Mouse (Mus musculus) testis, postnatal 14 days (tissue): ENCODE measurements around the gene Creb3l4.
"Not testable (repeated sequence)": the region's sequence is repeated elsewhere in the genome, so short reads cannot be mapped to it uniquely, and the experiment has no call there.

Experiments used
- DNase-seq: peaks from one replicate; pipeline ENCODE4 v3.0.0; 2021; ENCODE audit warnings: low spot score

The Creb3l4 gene

DNA sequence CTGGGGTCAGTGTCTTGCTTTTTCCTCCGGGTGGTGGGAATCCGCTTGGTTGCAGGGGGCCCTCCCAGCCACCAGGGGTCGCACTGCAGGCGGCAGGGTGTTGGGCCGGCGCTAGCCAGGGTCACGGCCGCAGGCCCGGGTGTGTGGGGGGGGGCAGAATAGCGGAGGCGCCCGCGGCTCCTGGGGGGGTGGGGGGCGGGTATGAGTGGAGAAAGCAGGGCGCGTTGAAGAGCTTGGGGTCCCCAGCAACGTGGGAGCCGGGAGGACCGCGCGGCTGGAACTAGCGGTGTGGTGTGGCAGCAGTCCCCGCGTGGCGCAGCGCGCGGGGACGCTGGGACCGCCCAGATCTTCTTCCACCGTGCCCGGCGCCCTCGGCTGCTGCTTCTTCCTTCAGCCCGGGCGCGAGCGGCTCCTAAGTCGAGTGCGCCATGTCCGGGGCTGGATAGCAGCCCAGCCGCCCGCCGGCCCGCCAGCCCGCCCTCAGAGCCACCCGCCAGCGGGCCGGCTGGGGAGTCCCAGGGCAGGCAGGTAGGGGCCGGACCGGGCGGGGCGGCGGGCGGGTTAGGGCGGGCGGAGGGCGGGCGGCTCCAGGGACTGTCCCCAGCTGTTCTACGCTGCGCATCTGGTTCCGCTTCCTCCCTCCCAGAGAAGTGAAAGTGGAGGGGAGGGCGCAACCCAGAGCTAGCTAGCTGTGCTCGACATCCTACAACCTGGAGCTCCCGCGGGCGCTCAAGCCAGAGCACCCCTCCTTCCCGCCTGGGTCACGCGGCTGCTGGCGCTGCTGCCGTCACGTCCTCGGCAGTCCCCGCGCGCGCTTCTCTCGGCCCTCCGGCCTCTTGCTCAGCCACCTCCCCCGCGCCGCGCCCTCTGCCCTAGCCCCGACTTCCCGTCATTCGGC, 22.0 kb upstream of the Creb3l4 start, which contains the start of gene Dennd4b:
Gene Dennd4b (plus strand): TSS at position 152 of the 898 bp plus-strand sequence.
- peak; percentile 87 for DNase-seq

GRCm38 (mm10) chr3:90264687-90265033, 21.3 kb upstream of the Creb3l4 start:
- DNase-seq = no peak

DNA sequence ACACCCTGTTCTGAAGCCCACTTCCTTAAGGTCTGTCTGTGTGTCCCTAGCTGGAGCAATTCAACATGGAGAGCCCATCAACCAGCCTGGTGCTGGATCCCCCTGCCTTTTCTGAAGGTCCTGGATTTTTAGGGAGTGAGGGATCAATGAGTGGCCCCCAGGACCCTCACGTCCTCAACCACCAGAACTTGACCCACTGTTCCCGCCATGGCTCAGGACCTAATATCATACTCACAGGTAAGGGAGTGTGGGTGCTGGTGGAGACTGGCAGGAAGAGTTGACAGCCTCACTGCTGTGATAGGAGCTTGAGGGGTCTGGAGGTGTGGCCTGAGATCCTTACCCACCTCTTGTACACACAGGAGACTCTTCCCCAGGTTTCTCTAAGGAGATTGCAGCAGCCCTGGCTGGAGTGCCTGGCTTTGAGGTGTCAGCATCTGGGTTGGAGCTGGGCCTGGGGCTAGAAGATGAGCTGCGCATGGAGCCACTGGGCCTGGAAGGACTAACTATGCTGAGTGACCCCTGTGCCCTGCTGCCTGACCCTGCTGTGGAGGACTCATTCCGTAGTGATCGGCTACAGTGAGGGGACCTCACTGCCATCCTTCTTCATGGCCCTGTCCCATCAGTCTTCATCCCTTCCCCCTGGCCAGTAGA, 19.9 kb upstream of the Creb3l4 start:
- DNase-seq = no peak

DNA sequence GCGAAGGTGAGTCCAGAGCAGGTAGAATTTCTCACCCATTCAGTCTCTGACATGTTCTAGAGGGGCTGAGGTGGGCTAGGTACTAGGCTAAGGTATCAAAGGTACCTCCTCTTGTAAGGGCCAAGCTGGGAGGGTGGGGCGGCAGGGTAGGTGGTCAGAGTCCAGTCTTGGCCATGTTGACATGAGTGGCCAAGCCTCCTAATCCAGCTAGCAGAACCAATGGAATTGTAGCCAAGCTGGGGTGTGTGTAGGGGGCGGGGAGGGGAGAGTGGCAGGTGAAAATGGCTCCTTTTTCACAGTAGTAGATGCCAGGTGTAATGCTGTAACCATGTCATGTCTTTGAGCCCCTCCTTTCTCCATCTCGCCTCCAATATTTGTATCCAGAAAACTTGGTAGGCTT, 15.2 kb upstream of the Creb3l4 start:
- DNase-seq = no peak

- no peak for DNase-seq
Observed at GRCm38 (mm10) chr3:90256731-90257530, 13.6 kb upstream of the Creb3l4 start.

DNA sequence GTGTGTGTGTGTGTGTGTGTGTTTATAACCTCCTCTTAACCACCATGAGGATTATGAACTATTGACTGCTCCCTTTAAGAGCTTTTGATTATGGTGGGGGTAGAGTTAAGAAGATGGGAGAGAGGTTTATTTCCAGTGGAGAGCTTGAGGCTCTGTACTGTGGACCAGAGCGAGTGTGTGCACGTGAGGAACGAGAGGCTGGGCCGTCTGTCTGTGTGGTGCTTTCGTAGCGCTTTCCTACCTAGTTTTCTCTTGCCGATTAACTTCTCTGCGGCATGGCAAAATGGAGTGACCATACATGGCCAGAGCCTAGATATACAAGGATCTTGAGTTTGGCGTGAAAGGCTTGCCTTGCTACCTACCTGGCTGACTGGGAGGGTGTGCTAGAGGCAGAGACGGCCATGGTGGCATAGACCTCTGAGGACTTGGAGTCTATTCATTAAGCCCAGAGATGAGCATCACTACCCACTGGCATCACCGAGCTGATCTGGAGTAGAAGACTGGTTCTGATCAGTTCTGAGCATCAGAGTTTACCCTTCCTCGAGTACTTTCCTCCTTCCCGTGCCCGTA, 12.6 kb upstream of the Creb3l4 start:
- DNase-seq = no peak

GRCm38 (mm10) chr3:90255194-90255565, 11.9 kb upstream of the Creb3l4 start:
- no peak for DNase-seq

GRCm38 (mm10) chr3:90254419-90255193, 11.3 kb upstream of the Creb3l4 start:
- DNase-seq = no peak

DNA sequence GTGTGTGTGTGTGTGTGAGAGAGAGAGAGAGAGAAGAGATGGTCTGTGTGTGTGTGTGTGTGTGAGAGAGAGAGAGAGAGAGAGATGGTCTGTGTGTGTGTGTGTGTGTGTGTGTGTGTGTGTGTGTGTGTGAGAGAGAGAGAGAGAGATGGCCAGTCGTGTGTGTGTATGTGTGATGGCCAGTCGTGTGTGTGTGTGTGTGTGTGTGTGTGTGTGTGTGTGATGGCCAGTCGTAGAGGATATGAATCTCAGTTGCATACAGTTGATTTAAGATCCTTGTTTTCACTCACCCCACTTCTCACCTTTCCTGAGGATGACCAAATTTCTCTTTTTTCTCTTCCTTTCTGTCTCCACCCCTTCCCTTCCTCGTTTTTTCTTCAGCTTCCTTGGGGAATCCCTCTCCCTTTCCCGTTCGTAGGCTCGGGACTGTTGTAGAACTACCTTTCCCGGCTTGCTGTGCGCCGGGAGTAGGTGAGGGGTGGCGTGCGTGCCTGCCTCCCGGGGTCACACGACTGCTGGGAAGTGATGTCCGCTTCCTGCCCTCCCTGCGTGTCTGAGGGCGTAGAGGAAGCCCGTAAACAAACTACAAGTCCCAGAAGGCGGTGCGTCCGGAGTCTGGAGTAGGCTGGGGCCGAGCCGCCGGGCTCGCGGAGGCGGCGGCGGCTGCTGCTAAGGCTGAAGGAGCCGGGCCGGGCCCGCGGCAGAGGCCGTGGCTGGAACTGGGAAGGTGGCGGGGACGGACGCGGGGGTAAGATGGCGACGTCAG, 10.5 kb upstream of the Creb3l4 start, which contains the start of gene Crtc2:
Gene Crtc2 (plus strand): TSS at position 511 of the 766 bp plus-strand sequence.
- peak; percentile 98 for DNase-seq

DNA sequence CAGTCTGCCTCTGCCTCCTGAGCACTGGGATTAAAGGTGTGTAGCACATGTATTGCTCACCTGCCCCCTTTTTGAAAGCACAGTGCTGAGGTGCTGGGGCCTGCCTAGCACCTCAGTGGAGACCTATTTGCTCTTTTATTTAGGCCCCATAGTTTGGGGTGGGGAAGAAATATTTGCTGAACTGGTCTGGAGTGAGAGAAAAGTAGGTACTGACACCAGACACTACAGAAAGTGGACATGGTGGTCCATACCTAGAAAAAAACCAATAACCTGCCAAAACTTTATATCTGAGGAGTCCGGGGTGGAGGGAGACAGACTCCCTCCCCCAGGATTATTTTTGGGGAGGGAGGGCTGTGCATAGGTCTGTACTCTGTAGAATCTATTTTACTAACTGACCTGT, 9.9 kb upstream of the Creb3l4 start:
- not testable (repeated sequence) for DNase-seq

DNA sequence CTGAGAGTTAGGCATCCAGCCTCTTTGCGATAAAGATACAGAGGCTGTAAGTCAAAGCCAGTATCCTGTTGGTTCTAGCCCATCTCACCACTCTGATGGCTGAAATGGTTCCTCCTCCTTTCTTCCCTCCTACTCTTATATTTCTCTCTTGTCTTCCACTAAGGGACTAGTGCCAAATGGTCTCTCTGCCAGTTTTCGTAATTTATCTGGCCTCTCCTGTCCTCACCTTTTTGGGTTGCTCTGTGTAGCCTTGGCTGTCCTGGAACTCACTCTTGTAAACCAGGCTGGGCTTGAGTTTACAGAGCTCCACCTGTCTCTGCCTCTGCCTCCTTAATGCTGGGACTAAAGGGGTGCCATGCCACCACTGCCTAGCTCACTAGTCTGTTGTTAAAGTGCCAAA, 9.3 kb upstream of the Creb3l4 start:
- DNase-seq = not testable (repeated sequence)

GRCm38 (mm10) chr3:90251731-90252226, 8.5 kb upstream of the Creb3l4 start:
- not testable (repeated sequence) for DNase-seq

GRCm38 (mm10) chr3:90250791-90251190, 7.5 kb upstream of the Creb3l4 start:
- DNase-seq = no peak

DNA sequence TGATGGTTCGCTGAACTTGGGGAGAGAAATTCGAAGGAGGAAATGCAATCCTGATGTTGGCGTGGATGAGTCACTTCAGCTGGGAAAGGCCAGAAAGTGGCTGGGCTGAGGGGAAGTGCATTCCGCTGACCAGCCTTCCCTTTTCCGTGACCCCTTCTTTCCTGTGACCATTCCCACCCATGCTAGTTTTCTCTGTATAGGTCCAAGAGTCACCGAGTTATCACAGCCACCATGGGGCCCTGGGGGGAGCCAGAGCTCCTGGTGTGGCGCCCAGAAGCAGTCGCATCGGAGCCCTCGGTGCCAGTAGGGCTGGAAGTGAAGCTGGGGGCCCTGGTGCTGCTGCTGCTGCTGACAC, 5.4 kb upstream of the Creb3l4 start:
- no peak for DNase-seq

DNA sequence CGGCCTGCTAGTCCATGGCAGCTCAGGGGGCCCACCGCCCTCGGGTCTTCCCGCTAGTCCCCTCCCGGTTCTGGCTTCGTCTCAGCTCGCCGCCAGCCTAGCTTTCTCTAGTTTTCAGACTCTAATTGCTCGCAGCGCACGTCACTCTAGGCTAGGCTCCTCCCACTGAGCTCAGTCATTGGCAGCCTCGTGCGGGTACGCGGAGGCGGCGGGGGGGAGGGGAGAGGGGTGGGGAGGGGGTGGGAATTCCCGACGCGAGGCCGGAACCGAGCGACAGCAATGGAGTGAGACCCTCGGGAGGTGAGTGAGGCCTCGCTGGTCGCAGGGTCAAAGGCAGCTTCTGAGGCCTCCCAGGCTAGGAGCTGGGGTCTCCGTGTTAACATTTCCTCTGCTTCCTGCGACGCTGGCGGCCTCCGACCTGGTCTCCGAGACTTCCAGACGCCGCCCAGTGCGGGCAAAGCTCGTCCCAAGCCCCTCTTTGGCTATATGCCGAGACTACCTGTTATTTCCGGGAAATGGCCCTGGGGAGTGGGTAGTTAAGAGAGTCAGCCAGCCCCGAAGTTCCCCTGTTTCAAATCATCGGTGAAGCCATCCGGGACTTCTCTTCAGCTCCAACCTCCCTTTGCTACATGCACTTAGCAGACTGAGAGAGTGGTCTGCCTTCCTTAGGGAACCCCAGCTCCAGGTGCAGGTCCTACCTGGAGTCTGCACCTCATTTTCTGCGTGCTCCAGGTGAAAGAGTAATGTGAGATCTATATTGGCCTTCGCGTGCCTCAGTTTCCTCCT, 4.8 kb upstream of the Creb3l4 start, which contains the start of gene Slc39a1:
Gene Slc39a1 (plus strand): TSS at position 213 of the 786 bp plus-strand sequence.
- DNase-seq = peak; percentile 92

GRCm38 (mm10) chr3:90247630-90247959, 4.3 kb upstream of the Creb3l4 start:
- no peak for DNase-seq

- DNase-seq = no peak
Observed at GRCm38 (mm10) chr3:90245406-90245805, 2.1 kb upstream of the Creb3l4 start.

- DNase-seq = no peak
Observed at GRCm38 (mm10) chr3:90241669-90242358, 1.5 kb downstream of the Creb3l4 start.

GRCm38 (mm10) chr3:90241251-90241650, 2.1 kb downstream of the Creb3l4 start:
- DNase-seq = no peak
